Mouse (Mus musculus) adrenal gland, adult 18-20 months (tissue): ENCODE measurements around the gene Sult6b2. TPM values are rescaled to one million over a fixed set of nuclear protein-coding genes. Genes with fewer than 3 reads are reported as not detected.

Experiments
- DNase-seq, 2 experiments: peaks; one replicate each; pipeline ENCODE4 v3.0.0; 2021 to 2022; ENCODE audit warnings: low spot score in 2 of 2
- total RNA-seq, 2 experiments: library from RNA; stranded (reverse); gene quantifications; 1 replicate in 1 of 2; 2 replicates in 1 of 2; pipeline ENCODE4 v1.2.3; 2021

Gene Sult6b2
- total RNA-seq, 2 experiments from 2014 or later = not detected

DNA sequence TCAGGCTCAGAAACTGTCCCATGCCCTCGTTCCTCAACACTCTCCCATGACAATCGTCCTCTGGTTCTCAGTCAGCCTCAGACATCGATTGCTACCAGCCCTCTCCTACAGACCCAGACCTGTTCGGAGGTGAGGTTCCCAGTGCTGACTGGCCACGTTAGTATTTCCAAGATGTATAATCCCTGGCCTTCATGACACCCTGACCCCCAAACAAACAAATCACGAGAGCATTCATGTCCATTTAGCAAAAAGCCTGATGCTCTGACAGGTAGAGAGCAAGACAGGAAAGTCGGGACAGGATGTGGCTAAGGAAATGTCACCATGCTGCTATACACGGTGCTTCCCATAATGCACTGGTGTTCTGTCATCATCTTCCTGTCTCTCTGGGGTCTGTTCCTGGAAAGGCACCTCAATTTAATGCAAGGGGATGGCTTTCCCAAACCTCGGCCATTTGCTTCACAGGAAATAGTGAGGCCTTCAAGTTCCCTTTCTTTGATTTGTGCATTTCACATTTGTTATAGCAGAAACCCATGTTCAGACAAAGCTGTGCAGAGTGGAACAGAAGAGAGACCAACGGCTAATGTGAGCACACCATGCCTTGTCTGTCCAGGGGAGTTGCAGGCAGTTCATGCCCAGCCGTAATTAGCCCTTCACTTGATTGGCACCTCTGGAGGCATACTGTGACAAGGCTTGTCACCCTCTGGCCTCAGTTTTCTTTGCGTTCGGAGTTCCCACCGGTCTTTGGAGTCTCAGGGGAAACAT, 24.3 kb downstream of the Sult6b2 start:
- DNase-seq = no peak

- no peak for DNase-seq
These were observed 25.1 kb downstream of the Sult6b2 start for GRCm38 (mm10) chr6:142779045-142779811.

DNA sequence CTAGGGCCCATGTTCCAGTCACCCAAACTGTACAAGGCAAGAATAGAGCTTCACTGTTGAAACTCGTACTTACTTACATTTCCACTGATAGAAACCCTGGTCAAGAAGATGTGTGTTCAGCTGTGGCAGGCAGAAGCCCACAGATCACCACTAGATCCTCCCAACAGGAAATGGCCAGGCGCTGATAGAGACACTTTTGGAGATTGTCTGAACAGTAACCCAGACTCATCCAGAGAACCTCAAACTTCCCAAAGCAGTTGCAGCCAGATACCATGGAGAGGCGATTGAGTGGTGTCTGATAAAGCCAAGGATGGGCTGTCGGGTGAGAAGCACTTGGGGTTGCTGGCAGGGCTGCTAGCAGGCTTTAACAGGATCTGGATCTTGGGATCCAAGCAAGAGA, 27.4 kb downstream of the Sult6b2 start:
- DNase-seq = no peak

GRCm38 (mm10) chr6:142773566-142773965, 30.7 kb downstream of the Sult6b2 start:
- no peak for DNase-seq

DNA sequence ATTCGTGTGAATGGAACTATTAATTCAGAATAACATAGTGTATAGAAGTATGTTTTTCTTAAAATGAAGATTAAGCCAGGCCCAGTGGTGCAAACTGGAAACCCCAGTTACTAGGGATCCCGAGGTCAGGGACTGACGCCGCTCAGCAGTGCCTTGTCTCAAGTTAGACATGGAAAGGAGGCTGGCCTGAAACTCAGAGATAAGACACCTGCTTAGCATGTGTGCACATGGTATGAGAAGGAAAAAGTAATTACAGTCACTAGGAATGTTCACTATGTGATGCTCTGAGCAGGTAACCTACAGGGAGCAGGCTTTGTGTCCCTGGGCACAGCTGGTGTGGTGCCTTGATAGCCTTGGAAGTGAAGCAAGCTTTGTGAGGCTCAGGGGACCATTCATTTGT, 32.7 kb downstream of the Sult6b2 start:
- no peak for DNase-seq

DNA sequence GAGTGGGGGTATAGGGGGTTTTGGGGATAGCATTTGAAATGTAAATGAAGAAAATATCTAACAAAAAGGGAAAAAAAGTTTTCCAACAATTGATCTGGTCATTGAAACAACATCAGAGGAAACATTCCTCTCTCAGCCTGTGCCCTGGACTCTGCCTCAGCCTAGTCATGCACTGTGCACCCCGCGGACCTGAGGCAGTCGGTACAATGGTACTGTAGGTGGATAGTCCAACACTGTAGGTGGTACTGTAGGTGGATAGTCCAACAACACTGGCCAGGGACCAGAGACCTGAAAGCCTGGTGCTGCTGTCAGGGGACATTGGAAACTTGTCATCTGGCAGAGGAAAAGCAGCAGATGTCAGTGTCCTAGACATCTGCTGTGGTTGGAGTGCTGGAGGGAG, 34.4 kb downstream of the Sult6b2 start:
- no peak for DNase-seq

DNA sequence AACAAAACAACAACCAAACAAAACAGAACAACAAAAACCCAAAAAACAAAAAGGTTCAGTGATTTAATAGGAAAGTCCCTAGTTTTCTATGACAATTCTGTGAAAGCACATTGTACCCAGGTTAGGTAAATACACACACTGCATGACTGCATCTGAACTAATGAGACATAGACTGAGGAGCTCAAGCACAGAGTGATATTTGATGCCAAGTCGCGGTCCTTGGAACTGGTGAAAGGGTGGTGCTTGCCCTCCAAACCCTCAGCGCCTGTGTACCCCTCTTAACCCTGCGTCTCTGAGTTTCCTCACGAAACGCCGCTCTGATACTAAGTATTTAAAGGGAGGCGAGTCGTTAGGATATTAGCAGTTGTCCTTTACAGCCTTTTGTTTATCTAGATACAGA, 37.0 kb downstream of the Sult6b2 start:
- no peak for DNase-seq

GRCm38 (mm10) chr6:142764933-142765332, 39.4 kb downstream of the Sult6b2 start:
- no peak for DNase-seq

- no peak for DNase-seq
These were observed 44.7 kb downstream of the Sult6b2 start for GRCm38 (mm10) chr6:142759633-142760032.

DNA sequence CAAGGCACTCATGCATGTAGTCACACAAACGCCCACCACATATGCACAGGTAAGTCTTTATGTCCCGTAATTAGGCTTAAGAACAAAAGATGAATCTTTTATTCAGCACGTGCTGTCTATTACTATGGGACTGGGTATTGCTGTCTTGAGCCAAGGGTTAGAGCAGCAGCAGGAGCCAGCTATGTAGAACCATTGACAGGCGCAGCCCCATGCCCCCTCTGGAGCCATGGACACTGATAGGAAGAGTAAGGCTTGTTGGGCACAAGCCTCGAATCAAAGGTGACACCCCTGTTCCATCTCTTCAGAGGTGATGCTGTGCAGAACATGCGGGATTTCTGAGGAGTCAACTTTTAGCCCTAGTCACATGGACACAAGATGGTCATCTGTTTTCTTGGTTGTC, 45.7 kb downstream of the Sult6b2 start:
- no peak for DNase-seq

DNA sequence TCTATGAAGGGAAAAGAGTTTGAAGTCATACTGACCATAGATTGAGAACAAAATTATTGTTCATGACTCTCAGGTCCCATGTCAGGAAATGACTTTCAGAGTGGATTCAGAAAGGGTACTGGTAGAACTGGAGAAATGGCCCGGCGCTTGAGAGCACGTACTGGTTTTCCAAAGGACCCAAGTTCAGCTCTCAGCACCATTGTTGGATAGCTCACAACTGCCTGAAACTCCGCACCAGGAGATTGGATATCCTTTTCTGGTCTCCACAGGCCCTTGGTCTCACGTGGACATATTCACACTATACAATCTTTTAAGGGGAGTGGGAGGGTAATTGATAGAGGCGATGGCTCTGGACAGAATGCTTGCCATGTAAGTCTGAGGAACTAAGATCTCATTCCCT, 46.3 kb downstream of the Sult6b2 start:
- no peak for DNase-seq

DNA sequence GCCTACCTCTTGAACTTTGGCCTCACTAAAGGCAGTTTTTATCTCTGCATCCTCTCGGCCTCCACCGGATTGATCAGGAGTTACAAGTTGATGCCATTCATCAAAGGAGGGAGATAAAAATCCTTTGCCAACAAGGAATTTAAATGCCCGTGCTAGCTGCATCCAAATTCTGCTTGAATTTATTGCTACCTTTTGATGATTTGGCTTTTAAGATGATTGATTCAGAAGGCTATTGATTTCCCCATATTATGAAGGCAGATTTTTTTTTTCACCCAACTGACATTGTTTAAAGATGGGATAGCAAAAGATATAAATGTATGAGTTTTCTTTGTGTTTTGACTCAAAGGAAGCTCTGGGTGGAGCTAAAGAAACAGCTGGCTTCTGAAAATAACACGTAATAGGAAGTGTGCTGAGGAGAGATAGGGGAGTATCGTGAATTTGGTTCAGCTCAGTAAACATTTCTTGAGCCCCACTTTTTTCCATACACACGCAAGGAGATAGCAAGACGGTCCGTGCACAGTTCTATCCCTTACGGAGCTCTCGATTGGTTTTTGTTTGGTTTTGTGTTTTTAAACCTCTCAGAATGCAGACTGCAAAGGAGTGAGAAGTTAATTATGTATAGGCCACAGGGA, 46.9 kb downstream of the Sult6b2 start:
- no peak for DNase-seq

- peak; percentile 81 to 86 for DNase-seq
These were observed 47.6 kb downstream of the Sult6b2 start, which contains the start of gene Cmas for GRCm38 (mm10) chr6:142756507-142757333. TSS of gene Cmas (plus strand) at chr6:142756686.

- no peak for DNase-seq
These were observed 51.7 kb downstream of the Sult6b2 start for GRCm38 (mm10) chr6:142752331-142753246.

- DNase-seq = no peak
These were observed 52.9 kb downstream of the Sult6b2 start for GRCm38 (mm10) chr6:142751365-142751764.

DNA sequence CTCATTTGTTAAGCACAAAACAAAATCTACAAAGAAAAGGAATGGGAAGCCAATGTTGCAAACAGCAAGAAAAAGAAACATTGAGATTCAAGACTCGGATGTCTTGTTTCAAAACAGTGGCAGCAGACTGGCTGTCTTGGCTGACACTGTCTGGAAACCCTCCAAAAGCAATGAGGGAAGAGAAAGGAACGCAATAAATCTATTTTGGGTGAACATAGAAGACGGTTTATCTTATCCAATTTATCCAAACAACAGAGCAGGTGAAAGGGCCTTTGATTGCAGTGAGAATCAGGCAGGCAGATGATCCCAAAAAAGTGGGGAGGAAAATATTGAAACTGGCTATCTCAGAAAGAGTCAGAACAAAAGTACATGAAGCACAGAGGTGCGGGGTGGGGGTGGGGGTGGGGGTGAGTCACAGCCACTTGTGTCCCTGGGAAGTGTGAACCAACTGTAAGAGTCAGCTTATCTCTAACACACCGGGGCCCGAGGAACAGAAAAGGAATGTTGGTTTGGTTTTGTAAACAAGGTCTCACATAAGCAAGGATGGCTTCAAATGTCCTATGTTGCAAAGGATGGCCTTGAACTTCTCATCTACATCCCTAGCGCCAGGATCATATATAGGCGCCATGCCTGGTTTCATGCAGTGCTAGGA, 56.1 kb downstream of the Sult6b2 start:
- DNase-seq = no peak

DNA sequence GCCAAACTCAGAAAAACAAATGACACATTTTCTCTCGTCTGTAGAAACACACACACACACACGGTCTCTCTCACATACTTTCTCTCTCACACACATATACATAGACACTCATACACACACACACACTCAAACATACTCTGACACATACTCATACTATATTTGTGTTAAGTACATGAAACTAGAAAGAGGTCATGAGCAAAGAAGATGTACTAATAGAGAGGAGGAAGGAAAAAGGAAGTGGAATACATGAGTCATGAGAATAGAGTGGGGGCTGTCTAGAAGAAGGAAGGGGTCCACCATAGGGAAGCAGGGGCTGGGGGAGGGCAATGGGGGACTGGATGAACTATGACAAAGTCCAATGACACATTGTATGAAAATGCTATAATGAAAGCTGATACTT, 57.1 kb downstream of the Sult6b2 start:
- no peak for DNase-seq

DNA sequence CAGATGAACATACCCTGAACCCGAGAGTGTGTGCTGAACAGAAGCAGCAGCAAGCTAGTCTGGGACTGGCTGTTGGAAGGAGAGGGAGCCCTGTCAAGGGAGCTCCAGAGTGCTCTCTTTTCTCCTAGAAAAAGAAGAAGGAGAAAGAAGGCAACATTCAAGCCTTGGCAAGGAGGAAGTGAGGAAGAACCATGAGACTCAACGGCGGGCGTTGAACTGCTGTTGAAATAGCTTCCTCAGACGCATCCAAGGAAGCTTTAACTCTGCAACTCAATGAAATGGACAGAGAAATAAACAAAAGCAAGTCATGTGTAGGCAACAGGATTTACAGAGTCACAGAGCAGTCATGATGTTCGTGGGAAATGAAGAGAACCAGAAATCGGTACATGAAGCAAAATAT, 57.5 kb downstream of the Sult6b2 start:
- no peak for DNase-seq

- no peak for DNase-seq
These were observed 58.8 kb downstream of the Sult6b2 start for GRCm38 (mm10) chr6:142745484-142745883.

DNA sequence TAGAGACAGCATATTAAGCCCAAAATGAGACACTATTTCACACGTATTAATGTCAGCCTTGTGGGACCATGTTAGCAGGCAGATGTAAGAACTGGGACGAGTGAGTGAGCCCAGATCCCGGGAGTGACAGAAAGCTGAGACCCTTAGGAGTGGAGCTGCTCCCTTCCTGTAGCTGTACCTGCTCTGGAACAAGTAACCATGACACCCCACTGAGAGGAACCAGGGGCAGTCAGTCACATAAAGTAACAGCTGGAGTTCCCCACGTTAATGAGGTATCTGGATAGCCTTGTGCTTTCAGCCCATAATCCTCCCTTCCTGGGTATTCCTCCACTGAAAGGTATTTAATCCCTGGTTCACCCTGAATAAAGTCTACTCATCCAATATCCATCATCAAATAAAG, 61.1 kb downstream of the Sult6b2 start:
- no peak for DNase-seq
